Mouse (Mus musculus) WW6 (cell line): ENCODE results near the gene Elf2.
"Not testable (repeated sequence)": the region's sequence is repeated elsewhere in the genome, so short reads cannot be mapped to it uniquely, and the experiment has no call there.

Experiments used
- DNase-seq: peaks from one replicate; pipeline ENCODE4 v3.0.0-alpha.2; 2013; ENCODE audit warnings: low read depth, low spot score

Gene Elf2

GRCm38 (mm10) chr3:51330086-51330485 is 10.4 kb downstream of the Elf2 start:
- no peak for DNase-seq

- DNase-seq, result no peak
These were observed 11.9 kb downstream of the Elf2 start for GRCm38 (mm10) chr3:51328546-51328945.

GRCm38 (mm10) chr3:51327817-51328216 is 12.6 kb downstream of the Elf2 start:
- no peak for DNase-seq

GRCm38 (mm10) chr3:51327429-51327797 is 13.1 kb downstream of the Elf2 start:
- no peak for DNase-seq

- DNase-seq, result no peak
These were observed 13.6 kb downstream of the Elf2 start for GRCm38 (mm10) chr3:51326664-51327428.

- DNase-seq, result no peak
These were observed 15.0 kb downstream of the Elf2 start for GRCm38 (mm10) chr3:51325475-51325874.

- DNase-seq, result no peak
These were observed 17.5 kb downstream of the Elf2 start for GRCm38 (mm10) chr3:51323006-51323405.

- DNase-seq, result no peak
These were observed 18.1 kb downstream of the Elf2 start for GRCm38 (mm10) chr3:51322326-51322725.

- no peak for DNase-seq
These were observed 19.3 kb downstream of the Elf2 start for GRCm38 (mm10) chr3:51321141-51321540.

GRCm38 (mm10) chr3:51318053-51318452 is 22.4 kb downstream of the Elf2 start:
- DNase-seq, result not testable (repeated sequence)

- DNase-seq, result no peak
These were observed 23.6 kb downstream of the Elf2 start for GRCm38 (mm10) chr3:51316876-51317275.

GRCm38 (mm10) chr3:51311638-51312037 is 28.8 kb downstream of the Elf2 start:
- DNase-seq, result no peak

GRCm38 (mm10) chr3:51310098-51310497 is 30.4 kb downstream of the Elf2 start:
- no peak for DNase-seq

- no peak for DNase-seq
These were observed 33.8 kb downstream of the Elf2 start for GRCm38 (mm10) chr3:51306621-51307020.

GRCm38 (mm10) chr3:51305961-51306360 is 34.5 kb downstream of the Elf2 start:
- DNase-seq, result no peak

- DNase-seq, result no peak
These were observed 37.4 kb downstream of the Elf2 start for GRCm38 (mm10) chr3:51302971-51303476.

- no peak for DNase-seq
These were observed 38.9 kb downstream of the Elf2 start for GRCm38 (mm10) chr3:51301583-51301982.

GRCm38 (mm10) chr3:51296790-51297189 is 43.7 kb downstream of the Elf2 start:
- no peak for DNase-seq

GRCm38 (mm10) chr3:51295225-51295624 is 45.2 kb downstream of the Elf2 start:
- DNase-seq, result no peak

- DNase-seq, result no peak
These were observed 46.2 kb downstream of the Elf2 start for GRCm38 (mm10) chr3:51294251-51294650.

- no peak for DNase-seq
These were observed 51.3 kb downstream of the Elf2 start for GRCm38 (mm10) chr3:51288880-51289821.

GRCm38 (mm10) chr3:51284375-51284774 is 56.1 kb downstream of the Elf2 start:
- no peak for DNase-seq
